Mouse (Mus musculus): ENCODE measurements around the gene Neu2. TPM values are rescaled to one million over a fixed set of nuclear protein-coding genes. Genes with fewer than 3 reads are reported as not detected.

The Neu2 gene
- polyA plus RNA-seq, 1 experiment from 2014 or later: 0.62 TPM

GRCm38 (mm10) chr1:87637878-87638600, 128.3 kb downstream of the Neu2 start:
- Histone ChIP-seq H3K9ac (replicated peaks) (no peak overlapping the region), H3K4me3 (no peak overlapping the region), H3K27me3 (no peaks in the 10 kb centered on the region), H3K4me1 (no peaks in the 10 kb centered on the region), H3K36me3 (no peaks in the 10 kb centered on the region), H3K4me2 (replicated peaks) (no peak overlapping the region), H3K9me3 (no peaks in the 10 kb centered on the region), H3K27ac (replicated peaks) (no peak overlapping the region)
- WGBS: 94% methylated on average over 4 of the region's 4 CpGs
- no peak for ATAC-seq (replicated peaks)

DNA sequence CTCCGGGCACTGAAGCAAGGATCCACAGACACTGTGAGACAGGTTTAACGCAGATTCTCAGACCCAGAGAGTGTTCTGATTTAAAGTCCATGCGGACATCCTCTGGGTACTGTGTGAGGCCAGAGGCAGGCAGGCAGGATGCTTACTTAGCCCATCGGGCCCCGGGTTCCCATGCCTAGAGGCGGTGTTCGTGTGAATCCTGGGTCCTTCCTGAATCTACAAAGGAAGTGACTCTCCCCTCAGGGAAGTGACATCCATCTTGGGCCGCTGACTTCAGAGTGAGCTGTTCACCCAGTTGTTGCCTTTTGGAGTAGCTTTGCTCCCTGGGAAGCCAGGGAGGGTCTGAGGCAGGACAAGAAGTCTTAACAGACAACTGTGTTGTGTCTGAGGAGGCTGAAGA, 130.0 kb downstream of the Neu2 start:
- 93% methylated on average over 8 of the region's 8 CpGs for WGBS
- no peak overlapping the region for H3K27ac ChIP-seq (replicated peaks)
- no peaks in the 10 kb centered on the region for H3K4me1 ChIP-seq

DNA sequence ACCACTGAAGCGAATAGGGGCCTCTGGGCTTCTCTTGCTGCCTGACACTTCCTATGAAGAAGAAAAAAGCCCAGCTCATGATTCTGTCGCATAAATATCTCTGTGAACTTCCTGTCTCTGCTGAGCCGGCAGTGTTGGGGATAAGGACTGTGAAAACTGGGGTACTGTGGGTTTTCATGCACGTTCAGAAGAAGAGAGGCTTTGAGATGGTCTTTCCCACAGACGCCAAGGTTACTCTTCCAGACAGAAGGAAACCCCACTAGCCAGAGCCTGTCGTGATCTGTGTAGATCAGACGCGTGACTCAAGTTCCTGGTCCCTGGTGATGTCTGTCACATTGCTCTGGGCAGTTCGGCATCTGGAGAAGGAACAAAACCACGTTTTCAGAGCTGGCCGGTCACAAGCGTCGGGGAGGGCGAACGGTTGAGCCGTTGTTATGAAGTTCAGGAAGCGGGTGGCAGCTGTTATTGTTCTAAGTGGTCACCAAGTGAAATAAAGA, 130.5 kb downstream of the Neu2 start:
- Histone ChIP-seq H3K4me2 (replicated peaks) (no peak overlapping the region), H3K4me3 (no peak overlapping the region), H3K9ac (replicated peaks) (no peak overlapping the region), H3K36me3 (no peaks in the 10 kb centered on the region), H3K9me3 (no peaks in the 10 kb centered on the region), H3K4me1 (no peaks in the 10 kb centered on the region), H3K27ac (replicated peaks) (no peak overlapping the region), H3K27me3 (no peaks in the 10 kb centered on the region)
- ATAC-seq (replicated peaks): no peak
- WGBS: 82% methylated on average over 17 of the region's 17 CpGs

More for the DNA sequence above, 130.0 kb downstream of the Neu2 start:
- Histone ChIP-seq H3K9ac (replicated peaks) (no peak overlapping the region), H3K36me3 (no peaks in the 10 kb centered on the region), H3K27me3 (no peaks in the 10 kb centered on the region), H3K4me3 (no peak overlapping the region), H3K9me3 (no peaks in the 10 kb centered on the region), H3K4me2 (replicated peaks) (no peak overlapping the region)
- no peak for ATAC-seq (replicated peaks)

- Histone ChIP-seq H3K9me3 (no peaks in the 10 kb centered on the region), H3K27me3 (no peaks in the 10 kb centered on the region), H3K36me3 (no peaks in the 10 kb centered on the region), H3K4me2 (replicated peaks) (no peak overlapping the region), H3K4me1 (no peaks in the 10 kb centered on the region), H3K9ac (replicated peaks) (no peak overlapping the region), H3K27ac (replicated peaks) (no peak overlapping the region), H3K4me3 (no peak overlapping the region)
- no peak for ATAC-seq (replicated peaks)
- 87% methylated on average over 7 of the region's 7 CpGs for WGBS
Observed at GRCm38 (mm10) chr1:87643016-87643415, 133.3 kb downstream of the Neu2 start.

DNA sequence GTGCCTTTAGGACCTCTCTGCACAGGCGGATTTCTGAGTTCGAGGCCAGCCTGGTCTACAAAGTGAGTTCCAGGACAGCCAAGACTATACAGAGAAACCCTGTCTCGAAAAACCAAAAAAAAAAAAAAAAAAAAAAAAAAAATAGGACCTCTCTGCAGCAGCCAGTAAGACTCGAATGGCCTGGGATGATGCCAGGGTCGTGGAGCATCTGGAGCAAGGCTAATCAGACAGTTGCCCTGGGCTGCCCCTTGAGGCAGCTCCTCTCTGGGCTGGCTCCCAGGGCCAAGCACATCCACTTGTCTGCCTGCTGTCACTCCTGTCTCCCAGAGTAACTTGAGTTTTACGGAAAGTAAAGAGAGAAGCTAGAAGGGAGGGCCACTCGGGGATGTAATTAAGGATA, 135.4 kb downstream of the Neu2 start:
- H3K9ac ChIP-seq (replicated peaks): no peak overlapping the region
- no peaks in the 10 kb centered on the region for H3K4me1 ChIP-seq
- no peaks in the 10 kb centered on the region for H3K36me3 ChIP-seq
- H3K27ac ChIP-seq (replicated peaks): no peak overlapping the region
- no peak for ATAC-seq (replicated peaks)
- H3K27me3 ChIP-seq: no peaks in the 10 kb centered on the region
- 82% methylated on average over 7 of the region's 7 CpGs for WGBS
- H3K4me2 ChIP-seq (replicated peaks): no peak overlapping the region
- no peak overlapping the region for H3K4me3 ChIP-seq
- H3K9me3 ChIP-seq: no peaks in the 10 kb centered on the region

DNA sequence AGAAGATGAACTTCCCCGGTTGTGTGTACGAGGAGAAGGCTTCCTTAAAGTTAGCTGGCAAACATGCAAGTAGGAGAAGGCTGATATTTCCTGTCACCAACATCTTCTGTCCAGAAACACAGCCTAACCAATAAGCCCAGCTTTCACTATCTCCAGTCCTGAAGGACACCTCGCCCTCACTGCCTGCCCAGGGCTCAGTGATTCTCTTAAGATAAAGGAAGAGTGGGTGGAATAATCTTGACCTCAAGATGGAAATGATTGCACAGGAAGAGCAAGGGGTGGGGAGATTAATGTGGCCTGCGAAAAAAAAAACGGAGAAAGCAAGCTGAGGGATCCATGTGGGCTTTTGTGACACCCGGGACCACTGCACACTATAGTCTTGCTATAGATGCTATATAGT, 136.1 kb downstream of the Neu2 start:
- H3K27ac ChIP-seq (replicated peaks): no peak overlapping the region
- WGBS: 84% methylated on average over 6 of the region's 6 CpGs
- no peaks in the 10 kb centered on the region for H3K36me3 ChIP-seq
- H3K9me3 ChIP-seq: no peaks in the 10 kb centered on the region
- H3K4me3 ChIP-seq: no peak overlapping the region
- H3K4me1 ChIP-seq: no peaks in the 10 kb centered on the region
- H3K27me3 ChIP-seq: no peaks in the 10 kb centered on the region
- ATAC-seq (replicated peaks): no peak
- H3K4me2 ChIP-seq (replicated peaks): no peak overlapping the region
- H3K9ac ChIP-seq (replicated peaks): no peak overlapping the region

Other genes with a start within 250 kb of the Neu2 start
- 0.89 and 0.90 TPM in 2 replicates for gene Efhd1, start 245.5 kb upstream of the Neu2 start, polyA plus RNA-seq (2015; fragmentation: Nextera tagmentation; extraction: Ambion mirVana)
- 69.3 and 71.3 TPM in 2 replicates for gene Gigyf2, start 182.9 kb upstream of the Neu2 start, polyA plus RNA-seq (2015; fragmentation: Nextera tagmentation; extraction: Ambion mirVana)
- gene Kcnj13, start 115.2 kb upstream of the Neu2 start, polyA plus RNA-seq (2015; fragmentation: Nextera tagmentation; extraction: Ambion mirVana): 6.0 and 11.8 TPM in 2 replicates
- 0.45 TPM in 1 of 2 replicates, not detected in the other for gene Snorc, start 39.6 kb upstream of the Neu2 start, polyA plus RNA-seq (2015; fragmentation: Nextera tagmentation; extraction: Ambion mirVana)
- gene Ngef, start 64.0 kb downstream of the Neu2 start, polyA plus RNA-seq (2015; fragmentation: Nextera tagmentation; extraction: Ambion mirVana): 20.8 and 21.9 TPM in 2 replicates
- 3.9 and 5.1 TPM in 2 replicates for gene Inpp5d, start 110.4 kb downstream of the Neu2 start, polyA plus RNA-seq (2015; fragmentation: Nextera tagmentation; extraction: Ambion mirVana)
- 60.2 and 64.0 TPM in 2 replicates for gene Atg16l1, start 246.0 kb downstream of the Neu2 start, polyA plus RNA-seq (2015; fragmentation: Nextera tagmentation; extraction: Ambion mirVana)